Mouse (Mus musculus) kidney, postnatal 10 days (tissue): ENCODE measurements around the gene Neurl2.
A peak's percentile ranks its signal among the peaks of the same experiment; 100 is the strongest.
"Not testable (repeated sequence)": the region's sequence is repeated elsewhere in the genome, so short reads cannot be mapped to it uniquely, and the experiment has no call there.

Experiments
- DNase-seq: peaks from one replicate; pipeline ENCODE4 v3.0.0; 2021; ENCODE audit warnings: mixed read lengths

The Neurl2 gene

DNA sequence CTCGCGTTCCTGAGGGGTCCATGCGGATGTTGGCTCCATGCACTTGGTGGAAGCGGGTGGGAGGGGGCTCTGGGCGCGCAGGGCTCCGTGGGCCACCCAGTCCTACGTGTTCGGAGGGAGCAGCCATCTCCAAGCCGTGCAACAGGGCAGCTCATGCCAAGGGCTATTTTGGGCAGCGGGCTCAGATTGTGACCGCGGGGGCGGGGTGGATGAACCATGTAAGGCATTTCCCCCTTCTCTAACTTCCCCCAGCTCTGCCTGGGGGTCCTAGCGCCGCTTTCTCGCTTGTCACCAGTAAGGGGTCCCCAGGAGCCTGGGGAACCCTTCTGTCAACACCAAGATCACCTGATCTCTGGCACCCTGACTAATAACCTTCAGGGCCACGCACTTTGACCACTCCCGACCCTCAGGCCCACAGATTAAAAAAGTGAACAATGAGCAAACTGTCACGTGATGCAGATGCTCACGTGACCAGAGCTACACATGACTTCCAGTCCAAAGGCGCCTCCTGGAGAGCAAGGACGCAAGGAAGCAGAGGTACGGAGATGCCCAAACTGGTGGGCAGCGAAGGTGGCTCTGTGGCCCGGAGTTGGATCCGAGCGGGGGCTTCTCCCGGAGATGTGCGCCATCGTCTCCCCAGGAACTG lies at the start of gene Neurl2:
Neurl2 (minus strand) TSS at position 143 of the 646 bp plus-strand sequence.
- DNase-seq: peak; percentile 97

DNA sequence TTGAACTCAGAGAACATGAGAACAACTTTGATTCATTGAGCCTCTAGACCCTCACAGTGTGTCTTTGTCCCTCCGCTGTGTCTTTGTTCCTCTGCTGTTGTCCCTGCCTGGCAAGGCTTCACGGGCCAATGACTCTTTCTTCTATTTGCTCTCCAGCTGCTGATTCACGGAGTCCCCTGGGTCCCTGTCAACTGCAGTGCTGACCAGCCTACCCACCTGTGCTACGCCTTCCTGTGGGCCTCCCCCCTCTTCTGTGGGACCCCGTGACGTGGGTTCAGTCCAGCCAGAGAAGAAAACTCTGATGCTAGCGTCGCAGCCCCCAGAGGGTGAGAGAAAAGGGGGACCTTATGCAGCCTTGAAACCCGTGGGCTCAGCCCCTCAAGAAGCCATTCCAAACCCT lies 49.4 kb upstream of the Neurl2 start:
- no peak for DNase-seq

DNA sequence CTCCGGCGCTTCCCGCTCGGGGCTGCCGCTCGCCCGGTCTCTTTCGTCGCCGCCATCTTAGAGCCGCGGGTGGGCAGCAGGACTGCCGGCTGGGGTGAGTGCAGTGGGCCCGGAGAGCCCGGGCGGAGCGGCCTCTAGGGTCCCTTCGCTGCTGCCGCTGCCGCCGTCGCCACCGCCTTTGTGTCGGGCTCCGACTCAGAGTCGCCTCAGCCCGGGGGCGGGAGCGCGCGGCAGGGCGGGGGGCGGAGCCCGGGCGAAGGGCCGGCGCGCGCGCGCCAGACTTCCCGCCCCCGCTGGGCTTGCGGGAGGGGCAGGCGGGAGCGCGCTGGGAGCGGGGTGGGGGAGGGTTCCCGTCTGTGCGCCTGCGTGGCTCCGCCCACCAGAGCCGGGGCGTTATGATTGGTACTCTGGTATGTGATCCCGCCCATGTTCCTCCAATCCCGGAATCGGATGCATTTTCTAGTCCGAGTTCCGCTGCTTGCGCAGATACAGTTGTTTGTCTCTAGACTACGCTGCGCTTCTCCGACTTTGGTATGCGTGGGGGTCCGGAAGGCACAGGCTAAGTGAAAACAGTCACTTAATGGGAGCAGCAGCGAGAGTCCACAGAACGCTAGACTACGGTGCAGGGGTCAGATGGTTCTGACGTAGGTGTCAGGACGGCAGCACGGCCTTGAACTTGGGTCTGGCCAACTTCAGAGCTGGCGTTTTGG lies 46.5 kb upstream of the Neurl2 start:
- DNase-seq: peak; percentile 97

DNA sequence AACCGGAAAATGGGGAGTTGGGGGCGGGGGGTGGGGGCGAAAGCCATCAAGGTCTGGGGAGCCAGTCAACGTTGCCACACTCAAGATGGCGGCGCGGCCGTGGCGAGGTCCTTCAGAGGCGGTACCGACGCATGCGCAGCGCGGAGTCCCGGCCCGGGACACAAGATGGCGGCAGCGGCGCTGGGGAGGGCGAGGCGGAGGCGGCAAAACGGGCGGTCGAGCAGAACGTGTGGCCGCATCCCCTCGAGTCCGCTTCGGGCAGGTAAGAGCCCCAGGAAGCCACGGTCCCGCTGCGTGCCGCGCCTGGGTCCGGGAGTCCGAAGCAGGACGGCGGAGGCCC lies 45.9 kb upstream of the Neurl2 start, which contains the start of gene Pcif1:
Pcif1 (plus strand) TSS at position 77 of the 340 bp plus-strand sequence.
- peak; percentile 95 for DNase-seq

DNA sequence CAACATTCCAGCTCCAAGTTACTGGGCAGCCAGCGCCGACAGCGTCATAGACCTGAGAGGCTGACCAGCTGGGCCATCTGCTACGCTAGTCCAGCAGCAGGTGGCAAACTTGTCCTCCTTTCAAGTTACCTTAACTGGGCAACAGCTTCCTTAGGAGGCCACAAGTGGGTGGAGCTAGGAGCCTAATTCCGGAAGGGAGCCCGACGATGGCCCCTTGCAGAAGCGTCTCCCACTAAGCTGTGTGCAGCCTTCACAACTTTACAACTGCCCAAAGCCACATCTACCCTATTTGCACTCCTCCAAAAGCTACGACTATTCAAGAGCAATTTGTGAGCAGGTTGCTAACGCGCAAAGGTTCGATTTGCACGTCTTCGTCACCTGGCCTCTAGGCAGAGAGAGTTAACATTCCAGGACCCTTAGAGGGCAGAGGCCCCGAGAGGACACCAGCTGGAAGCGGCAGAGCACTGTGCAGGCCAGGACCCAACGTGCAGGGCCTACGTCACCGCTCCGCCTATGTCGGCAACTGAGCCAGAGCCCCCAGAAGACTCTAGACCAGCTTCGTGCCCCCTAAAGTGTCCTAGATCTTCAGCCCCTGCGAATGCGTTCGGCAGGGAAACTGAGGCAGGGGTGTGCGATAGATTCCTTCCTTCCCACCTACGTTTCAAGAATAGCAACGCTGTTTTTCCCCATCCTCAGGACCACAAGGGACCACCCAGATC lies 45.4 kb upstream of the Neurl2 start:
- peak; percentile 80 for DNase-seq

DNA sequence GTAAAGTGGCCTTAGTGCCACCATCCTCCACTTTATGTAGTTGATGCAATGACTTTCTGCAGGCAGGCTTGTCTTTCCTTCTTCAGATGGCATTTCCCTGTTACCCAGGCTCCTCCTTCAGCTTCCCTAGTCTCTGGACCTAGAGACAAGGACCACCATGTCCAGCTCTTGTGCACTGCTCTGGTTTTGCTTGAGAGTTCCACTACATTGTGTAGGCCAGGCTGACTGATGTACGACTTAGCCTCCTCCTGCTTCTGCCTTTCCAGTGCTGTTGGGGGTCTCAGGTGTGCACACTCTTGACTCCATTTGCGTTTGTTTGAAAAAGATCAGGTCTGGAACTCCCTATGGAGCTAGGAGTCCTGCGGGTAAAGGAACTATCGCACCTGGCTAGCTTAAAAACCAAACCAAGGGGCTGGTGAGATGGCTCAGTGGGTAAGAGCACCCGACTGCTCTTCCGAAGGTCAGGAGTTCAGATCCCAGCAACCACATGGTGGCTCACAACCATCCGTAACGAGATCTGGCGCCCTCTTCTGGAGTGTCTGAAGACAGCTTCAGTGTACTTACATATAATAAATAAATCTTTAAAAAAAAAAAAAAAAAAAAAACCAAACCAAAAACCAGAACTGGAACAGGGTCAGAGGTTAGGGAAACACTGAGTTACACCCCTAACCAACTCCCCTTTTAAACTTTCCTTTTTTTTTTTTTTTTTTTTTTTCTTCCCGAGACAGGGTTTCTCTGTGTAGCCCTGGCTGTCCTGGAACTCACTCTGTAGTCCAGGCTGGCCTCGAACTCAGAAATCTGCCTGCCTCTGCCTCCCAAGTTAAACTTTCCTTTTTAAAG lies 44.3 kb upstream of the Neurl2 start:
- not testable (repeated sequence) for DNase-seq

DNA sequence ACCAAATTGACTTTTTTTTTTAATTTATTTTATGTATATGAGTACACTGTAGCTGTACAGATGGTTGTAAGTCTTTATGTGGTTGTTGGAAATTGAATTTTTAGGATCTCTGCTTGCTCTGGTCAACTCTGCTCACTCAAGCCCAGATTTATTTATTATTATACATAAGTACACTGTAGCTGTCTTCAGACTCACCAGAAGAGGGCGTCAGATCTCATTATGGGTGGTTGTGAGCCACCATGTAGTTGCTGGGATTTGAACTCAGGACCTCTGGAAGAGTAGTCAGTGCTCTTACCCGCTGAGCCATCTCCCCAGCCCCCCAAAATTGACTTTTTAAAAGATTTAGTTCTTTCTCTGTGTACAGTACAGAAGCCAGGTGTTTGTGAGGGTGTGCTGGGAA lies 42.4 kb upstream of the Neurl2 start:
- not testable (repeated sequence) for DNase-seq

DNA sequence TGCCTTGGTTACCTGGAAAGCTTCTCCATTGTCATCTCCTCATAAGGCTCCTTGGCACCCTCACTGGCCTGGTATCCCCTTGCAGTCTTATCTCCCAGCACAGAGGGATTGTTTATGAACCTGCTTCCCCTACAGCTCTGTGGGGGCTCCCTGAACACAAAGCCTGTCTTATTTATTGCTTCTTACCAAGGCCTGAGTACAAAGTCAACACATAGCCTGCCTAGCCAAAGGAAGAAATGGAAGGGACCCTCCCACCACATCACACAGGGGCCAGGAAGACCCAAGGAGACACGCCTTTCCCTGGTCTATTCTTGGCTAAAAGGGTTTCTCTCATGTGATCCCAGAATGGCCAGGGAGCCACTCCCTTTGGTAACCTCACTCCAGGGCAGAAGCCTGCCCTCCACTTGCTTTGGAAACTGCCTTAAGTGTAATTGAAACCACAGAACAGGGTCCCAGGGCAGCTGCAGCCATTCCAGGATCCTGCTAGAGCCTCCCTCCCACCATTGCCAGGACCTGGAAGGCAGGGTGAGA lies 41.0 kb upstream of the Neurl2 start:
- peak; percentile 49 for DNase-seq

DNA sequence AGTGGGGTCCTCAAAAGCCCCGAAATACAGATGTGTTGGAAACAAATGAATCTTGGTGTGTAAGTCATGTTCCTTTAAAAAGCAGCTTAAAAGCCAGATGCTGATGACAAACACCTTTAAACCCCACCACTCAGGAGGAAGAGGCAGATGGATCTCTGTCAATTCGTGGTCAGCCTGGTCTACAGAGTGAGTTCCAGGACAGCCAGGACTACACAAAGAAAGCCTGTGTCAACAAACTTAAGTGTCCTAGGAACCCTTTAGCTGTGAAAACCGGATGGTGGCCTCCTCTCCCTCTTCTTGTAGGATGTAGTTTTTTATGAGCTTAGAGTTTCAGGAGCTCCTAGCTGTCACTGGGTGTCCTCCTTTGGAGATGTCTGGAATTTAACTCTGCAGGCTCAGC lies 40.4 kb upstream of the Neurl2 start:
- no peak for DNase-seq

DNA sequence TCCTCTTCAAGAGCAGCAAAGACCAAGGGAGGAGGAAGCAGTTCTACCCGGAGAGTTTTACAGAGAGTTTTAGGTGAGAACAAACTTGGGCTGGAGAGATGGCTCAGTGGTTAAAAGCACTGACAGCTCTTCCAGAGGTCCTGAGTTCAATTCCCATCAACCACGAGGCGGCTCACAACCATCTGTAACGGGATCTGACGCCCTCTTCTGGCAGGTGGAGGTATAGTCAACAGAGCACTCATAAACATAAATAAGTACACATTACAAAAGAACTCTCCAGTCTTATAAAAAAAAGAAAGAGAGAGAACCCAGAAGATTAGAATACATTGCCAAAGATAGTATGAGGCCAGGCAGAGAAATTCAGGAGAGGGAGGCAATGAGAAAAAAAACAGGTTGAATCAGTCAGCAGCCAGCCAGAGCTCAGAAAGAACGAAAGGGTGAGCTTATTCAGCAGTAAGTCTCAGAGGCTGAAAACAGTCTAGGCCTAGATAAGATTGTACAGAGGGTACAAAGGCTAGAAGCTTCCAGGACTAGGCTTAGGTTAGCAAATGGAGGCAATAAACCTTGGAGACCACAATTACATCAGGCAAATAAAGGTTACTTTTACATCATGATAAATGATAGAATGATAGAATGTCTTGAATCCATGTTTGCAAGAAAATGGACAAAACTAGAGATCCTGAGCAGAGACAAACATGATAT lies 38.5 kb upstream of the Neurl2 start:
- DNase-seq: no peak

DNA sequence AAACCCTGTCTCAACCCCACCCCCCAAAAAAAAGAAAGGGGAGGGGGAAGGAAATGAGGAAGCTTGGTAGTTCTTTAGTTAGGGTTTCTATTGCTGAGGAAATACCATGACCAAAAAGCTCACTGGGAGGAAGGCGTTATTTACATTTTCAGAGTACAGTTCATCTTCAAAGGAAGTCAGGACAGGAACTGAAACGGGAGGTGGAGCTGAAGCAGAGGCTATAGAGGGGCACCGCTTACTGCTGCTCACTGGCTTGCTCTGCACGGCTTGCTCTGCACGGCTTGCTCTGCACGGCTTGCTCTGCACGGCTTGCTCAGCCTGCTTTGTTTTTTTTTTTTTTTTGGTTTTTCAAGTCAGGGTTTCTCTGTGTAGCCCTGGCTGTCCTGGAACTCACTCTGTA lies 35.2 kb upstream of the Neurl2 start:
- DNase-seq: no peak

DNA sequence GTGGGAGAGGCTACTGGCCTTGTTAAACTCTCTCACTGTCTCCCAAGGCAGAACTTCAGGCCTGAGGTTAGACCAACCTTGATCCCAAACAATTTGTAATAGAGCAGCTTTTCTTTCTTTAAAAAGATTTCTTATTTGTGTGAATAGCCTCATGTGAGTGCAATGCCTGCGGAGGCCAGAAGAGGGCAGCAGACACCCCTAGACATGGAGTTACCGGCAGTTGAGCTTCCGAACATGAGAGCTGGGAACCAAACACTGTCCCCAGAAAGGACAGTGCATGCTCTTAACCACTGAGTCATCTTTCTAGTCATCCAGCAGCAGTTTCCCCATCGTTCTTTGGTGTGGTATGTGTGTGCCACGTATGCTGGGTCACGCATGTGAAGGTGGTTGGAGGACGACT lies 34.3 kb upstream of the Neurl2 start:
- peak; percentile 56 for DNase-seq

DNA sequence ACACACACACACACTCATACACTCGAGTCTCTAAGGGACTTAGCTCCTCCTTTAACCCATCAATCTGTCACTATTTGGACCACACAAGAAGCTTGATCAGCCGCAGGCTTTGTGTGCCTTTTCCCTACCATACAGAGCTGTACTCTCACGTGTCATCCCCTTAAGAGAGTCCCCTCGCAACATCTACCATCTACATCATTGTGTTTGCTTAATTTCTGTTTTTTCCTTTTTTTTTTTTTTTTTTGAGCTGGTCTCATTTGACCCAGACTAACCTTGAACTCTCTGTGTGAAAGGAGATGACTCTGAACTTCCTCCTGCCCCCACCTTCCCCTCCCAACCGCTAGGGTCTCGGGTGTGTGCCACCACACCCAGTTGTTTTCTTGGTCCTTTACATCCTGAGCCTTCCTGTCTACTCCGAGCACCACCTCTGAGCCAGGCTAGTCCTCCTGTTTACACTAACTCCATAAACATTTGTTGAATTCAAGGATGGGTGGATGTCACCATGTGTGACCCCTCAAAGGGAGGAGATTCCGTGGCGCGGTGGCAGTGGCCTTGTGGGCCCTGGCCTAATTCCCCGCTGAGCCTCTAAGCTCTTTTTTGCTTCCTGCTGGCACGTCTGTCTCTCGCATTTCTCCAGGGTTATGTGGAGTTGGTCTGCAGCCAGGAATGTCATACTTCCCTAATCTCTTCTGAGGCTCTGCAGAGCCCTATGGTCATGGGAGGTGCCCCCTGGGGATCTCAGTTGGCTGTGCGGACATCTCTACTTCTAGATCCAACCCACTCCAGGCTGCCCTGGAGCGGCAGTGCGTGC lies 33.7 kb upstream of the Neurl2 start:
- DNase-seq: peak; percentile 76

DNA sequence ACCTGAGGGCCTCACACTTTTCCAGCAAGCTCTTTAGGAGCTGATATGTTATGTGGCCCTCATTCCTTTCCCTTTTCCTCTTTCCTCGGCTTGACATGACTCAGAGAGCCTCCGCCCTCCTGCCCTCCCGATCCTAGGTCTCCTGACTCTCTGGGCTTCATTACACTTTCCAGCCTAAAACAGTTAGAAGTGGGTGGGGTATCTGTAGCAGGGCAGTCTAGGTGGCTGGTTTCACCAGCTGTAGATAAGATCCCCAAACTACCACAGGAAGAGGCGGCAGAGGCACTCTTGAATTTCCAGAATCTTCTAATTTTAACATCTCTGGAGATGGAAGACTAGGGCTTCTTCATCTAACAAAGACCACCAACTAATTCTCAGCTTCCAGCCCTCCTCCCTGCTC lies 31.3 kb upstream of the Neurl2 start:
- DNase-seq: no peak

DNA sequence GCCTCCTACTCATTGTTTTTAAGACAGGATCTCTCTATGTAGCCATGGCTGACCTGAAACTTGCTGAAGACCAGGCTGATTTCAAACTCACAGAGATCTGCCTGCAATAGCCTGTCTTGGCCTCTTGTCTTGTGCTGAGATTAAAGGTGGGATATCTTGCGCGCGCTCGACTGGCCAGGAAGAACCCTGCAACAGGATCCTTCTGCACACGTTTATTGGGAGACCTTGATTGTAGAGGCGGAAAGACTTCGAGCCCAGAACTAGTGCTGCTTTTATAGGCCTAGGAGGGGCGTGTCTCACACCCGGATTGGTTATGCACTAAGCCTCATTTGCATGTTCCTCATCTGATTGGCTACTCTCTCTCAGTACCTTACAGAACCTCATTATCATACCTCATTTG lies 30.2 kb upstream of the Neurl2 start:
- not testable (repeated sequence) for DNase-seq

DNA sequence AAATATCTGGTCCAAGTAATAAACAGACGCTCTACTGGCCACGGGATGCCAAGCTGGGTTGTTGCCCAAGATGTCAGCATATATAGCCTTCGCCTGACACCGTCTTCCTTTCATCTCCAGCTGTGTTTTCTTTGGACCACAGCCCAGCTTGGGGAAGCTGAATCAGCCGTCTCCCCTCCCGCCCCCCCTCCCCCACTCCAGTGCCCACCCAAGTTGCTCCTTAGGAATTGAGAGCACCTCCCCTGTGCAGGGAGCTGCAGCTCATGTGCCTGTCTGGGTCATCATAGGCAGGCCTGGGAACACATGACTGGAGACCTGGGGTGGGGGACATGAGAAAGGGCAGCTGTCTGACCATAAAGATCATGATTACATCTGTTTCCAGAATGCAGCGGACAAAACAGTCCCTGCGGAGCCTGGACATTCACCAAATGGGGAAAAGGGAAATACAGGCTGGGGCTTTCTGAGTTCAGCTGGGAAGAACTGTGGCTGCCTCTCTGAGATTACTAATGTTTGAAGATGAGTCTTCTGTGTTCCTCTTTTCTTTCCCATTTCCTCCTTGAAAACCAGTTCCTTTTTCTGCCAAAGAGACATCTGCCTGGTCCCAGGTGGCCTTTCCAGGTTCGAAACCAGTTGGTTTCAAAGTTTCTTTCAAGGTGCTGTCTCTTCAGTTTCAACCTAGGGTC lies 29.1 kb upstream of the Neurl2 start:
- DNase-seq: peak; percentile 94

DNA sequence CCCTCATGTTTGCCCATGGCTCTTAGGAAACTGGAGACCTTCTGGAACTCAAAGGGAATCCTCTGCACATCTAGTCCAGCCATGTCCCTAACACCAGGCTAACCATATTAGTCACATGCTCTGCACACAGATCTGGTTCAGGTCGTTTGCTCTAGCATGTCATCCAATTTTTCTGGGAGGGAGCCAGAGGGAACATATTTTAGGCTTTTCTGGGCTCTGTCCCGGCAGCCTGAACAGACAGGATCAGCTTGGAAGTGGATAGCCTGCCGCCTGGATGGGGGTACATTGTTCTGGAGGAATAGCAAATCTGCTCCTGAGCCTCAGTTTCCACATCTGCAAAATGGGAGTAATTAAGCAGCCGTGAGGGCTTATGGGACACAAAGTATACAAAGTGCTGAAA lies 27.8 kb upstream of the Neurl2 start:
- no peak for DNase-seq

DNA sequence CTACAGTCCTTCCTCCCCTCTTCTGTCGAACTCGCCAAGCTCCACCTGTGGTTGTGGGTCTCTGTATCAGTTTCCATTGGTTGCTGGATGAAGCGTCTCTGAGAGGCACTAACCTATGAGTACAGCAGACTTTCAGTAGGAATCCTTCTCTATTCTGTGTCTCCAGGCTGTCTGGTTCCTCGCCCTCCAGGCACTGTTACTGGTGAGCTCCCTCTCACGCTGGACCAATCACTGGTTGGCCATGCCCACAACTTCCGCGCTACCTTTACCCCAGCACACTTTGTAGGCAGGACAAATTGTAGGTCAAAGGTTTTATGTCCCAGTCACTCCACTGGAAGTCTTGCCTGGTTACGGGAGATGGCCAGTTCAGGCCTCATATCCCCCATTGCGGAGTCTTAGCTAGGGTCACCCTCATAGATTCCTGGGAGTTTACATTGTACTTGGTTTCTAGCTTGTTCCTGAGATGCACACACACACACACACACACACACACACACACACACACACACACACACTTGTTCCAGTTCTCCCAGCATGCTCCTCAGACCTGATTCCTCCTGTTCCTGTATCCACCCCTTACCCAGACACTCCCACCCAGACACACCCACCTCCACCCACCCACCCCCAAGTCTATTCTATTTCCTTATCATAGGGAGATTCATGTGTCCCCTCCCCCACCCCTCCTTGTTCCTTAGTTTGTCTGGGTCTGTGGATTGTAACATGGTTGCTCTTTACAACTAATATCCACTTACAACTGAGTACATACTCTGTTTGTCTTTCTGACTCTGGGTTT lies 26.6 kb upstream of the Neurl2 start:
- DNase-seq: peak; percentile 57

DNA sequence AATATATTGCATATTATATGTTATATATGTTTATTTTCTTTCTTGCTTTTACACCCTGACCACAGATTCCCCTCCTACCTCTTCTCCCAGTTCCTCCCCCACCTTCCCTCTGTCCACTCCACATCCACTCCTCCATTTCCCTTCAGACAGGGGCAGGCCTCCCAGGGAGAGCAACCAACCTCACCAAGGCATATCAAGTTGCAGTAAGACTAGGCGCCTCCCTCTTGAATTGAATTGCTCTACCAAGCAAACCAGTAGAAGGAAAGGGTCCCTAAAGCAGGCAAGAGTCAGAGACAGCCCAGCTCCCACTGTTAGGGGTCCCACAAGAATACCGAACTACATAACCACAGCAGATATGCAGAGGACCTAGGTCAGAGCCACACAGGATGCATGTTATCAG lies 25.9 kb upstream of the Neurl2 start:
- DNase-seq: no peak
